Mouse (Mus musculus): ENCODE results near the gene Bri3. TPM values are rescaled to one million over a fixed set of nuclear protein-coding genes. Genes with fewer than 3 reads are reported as not detected.

Bri3 gene
- polyA plus RNA-seq, 1 experiment from 2014 or later, result 123 TPM

DNA sequence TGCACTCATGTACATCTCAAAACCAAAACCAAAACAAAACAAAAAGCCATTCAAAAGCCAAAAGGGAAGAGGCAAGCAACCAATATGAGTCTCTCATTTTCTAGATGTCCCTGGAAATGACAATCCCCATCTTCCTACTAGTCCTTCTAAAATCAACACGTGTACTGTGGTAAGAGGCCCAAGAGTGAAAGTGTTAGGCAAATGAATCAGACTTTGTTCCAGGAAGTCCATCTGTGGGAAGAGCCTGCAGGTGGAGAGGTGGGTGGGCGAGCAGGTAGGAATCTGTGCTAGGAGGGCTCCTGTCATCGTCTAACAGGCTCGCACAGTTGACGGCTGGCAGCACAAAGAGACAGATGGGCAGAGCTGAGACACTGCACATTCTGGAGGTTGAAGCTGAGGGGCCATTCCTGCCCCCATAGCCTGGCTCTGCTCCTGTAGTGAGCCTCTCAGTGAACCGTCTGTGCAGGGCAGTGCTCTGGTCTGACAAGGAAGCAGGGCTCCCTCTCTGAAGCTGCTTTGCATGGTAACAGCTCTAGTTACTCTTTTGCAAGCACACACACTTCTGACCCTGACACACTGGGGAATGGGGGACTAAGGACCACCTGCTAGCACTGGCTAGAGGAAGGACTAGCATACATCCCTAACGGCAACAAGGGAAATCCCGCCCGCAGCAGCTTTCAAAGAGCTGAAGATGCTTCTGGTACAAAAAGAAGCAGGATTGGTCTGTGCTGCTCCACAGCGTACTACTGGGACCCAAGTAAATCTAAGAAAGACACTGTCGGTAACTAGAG lies 38.4 kb downstream of the Bri3 start:
- Histone ChIP-seq H3K27me3 (no peaks in the 10 kb centered on the region), H3K4me2 (no peak overlapping the region), H3K4me3 (no peak overlapping the region), H3K27ac (no peak overlapping the region), H3K9me3 (no peaks in the 10 kb centered on the region), H3K4me1 (no peaks in the 10 kb centered on the region), H3K36me3 (0 out of 2 replicates have a peak, but pooled peaks cover 8% of the 10 kb centered on the region), H3K9ac (no peak overlapping the region)
- 68% methylated on average over 11 of the region's 11 CpGs for WGBS
- ATAC-seq (ENCODE audit: borderline replicate concordance, extremely low read depth, low FRiP score, low TSS enrichment), result no peak

DNA sequence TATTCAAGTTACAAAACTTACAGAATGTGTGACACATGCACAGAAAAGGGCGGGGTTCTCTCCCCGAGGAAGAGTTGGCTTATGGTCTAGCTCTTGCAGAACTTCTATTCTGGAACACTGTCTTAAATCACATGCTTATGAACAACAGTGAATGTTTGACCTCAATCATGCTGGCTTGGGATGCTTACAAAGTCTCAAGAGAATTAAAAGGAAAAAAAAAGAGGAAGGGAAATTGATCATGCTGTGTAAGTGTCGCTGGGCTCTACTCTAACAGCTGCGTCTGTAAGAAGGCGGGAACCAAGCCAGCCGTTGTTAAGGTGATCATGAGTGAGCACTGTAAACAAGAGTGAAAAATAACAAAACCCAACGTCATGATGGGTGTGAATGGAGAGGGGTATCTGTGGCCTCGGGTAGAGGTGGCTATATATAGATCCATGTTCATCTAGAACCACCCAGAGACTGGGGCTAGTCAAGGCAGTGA lies 39.4 kb downstream of the Bri3 start:
- no peak for ATAC-seq (ENCODE audit: borderline replicate concordance, extremely low read depth, low FRiP score, low TSS enrichment)
- H3K27ac ChIP-seq, result no peak overlapping the region
- no peaks in the 10 kb centered on the region for H3K4me1 ChIP-seq
- H3K27me3 ChIP-seq, result no peaks in the 10 kb centered on the region
- no peaks in the 10 kb centered on the region for H3K9me3 ChIP-seq
- no peak overlapping the region for H3K9ac ChIP-seq
- WGBS, result 53% methylated on average over 8 of the region's 8 CpGs
- H3K4me3 ChIP-seq, result no peak overlapping the region
- H3K36me3 ChIP-seq, result 0 out of 2 replicates have a peak, but pooled peaks cover 8% of the 10 kb centered on the region
- H3K4me2 ChIP-seq, result no peak overlapping the region

DNA sequence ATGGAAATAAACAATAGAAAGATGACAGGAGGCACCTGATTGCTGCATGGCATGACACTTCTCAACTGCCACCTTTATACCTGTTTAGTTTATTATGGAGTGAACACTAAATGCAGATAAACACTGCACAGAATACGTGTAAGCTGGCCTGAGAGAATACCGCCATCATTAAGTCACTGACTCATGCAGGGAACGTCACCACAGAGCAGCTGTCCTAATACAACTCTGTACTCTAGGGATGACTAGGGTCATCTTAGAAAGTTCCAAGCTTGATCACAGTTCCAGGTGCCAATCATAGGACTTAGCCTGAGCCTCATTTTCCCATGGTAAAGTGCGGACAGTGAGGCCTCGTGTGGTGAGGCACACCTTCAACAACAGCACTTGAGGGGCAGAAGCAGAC lies 40.4 kb downstream of the Bri3 start:
- Histone ChIP-seq H3K9ac (no peak overlapping the region), H3K27me3 (no peaks in the 10 kb centered on the region), H3K4me3 (no peak overlapping the region), H3K4me2 (no peak overlapping the region), H3K9me3 (no peaks in the 10 kb centered on the region), H3K36me3 (0 out of 2 replicates have a peak, but pooled peaks cover 4% of the 10 kb centered on the region), H3K4me1 (no peaks in the 10 kb centered on the region), H3K27ac (no peak overlapping the region)
- no peak for ATAC-seq (ENCODE audit: borderline replicate concordance, extremely low read depth, low FRiP score, low TSS enrichment)
- 72% methylated on average over 5 of the region's 5 CpGs for WGBS

DNA sequence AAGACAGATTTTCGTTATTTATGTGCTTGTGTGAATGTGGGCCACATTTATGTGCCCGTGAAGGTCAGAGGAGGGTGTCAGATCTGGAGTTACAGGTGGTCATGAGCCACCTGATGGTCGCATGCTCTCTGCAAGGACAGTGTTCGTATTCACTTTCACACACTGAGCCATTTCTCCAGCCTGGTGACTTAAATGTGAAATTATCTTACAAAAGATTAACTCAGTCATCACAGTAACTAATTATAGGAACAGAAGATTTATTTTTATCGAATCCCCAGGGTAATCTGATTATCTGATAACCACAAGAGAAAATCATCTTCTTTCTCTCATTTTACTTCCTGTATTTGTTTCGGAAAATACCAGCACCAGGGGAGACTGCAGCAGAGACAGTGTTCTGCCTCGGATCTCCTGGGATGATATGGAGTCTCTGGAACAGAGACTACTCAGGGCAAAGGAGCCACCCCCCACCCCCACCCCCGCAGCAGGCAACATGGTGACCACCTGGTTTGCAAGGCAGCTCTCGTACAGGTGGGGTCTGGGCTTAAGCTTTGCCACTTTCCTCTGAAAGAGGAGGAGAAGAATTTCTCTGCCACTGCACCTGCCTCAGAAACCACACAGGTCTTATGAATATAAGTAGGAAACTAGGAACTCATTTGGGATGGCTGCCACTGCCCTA lies 42.5 kb downstream of the Bri3 start:
- H3K4me1 ChIP-seq, result 0 out of 2 replicates have a peak, but pooled peaks cover 4% of the 10 kb centered on the region
- 68% methylated on average over 9 of the region's 9 CpGs for WGBS
- no peak overlapping the region for H3K9ac ChIP-seq
- H3K36me3 ChIP-seq, result no peaks in the 10 kb centered on the region
- no peaks in the 10 kb centered on the region for H3K9me3 ChIP-seq
- no peak overlapping the region for H3K4me2 ChIP-seq
- H3K27ac ChIP-seq, result no peak overlapping the region
- no peak for ATAC-seq (ENCODE audit: borderline replicate concordance, extremely low read depth, low FRiP score, low TSS enrichment)
- no peak overlapping the region for H3K4me3 ChIP-seq
- no peaks in the 10 kb centered on the region for H3K27me3 ChIP-seq

DNA sequence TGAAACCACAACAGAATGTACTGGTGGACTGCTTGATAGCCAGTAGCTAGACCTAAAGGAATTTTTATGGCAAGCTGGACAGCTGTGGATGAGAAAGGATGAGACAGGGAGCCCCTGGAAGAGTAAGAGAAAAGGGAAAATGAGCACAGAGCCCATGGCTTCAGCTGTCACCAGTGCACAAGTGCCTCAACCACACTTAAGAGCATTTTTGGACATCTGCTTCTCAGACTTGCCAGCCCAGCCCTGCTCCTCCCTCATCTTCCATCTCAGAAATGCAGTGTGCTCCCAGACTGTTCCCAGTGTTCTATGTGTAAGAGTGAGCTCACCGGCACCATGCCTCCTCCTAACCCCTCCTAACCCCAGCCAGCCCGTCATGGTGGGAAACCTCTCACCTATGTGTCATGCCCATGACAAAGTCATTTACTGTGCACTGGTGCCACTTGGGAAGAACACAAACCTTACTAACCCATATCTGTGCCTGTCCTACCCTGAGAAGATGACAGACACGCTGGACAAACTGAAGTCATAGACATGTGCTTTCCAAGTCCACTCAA lies 43.1 kb downstream of the Bri3 start:
- Histone ChIP-seq H3K4me3 (no peak overlapping the region), H3K36me3 (no peaks in the 10 kb centered on the region), H3K4me2 (no peak overlapping the region), H3K9me3 (no peaks in the 10 kb centered on the region), H3K4me1 (0 out of 2 replicates have a peak, but pooled peaks cover 4% of the 10 kb centered on the region), H3K27ac (no peak overlapping the region), H3K9ac (no peak overlapping the region), H3K27me3 (no peaks in the 10 kb centered on the region)
- WGBS, result 73% methylated on average over 3 of the region's 3 CpGs
- no peak for ATAC-seq (ENCODE audit: borderline replicate concordance, extremely low read depth, low FRiP score, low TSS enrichment)

DNA sequence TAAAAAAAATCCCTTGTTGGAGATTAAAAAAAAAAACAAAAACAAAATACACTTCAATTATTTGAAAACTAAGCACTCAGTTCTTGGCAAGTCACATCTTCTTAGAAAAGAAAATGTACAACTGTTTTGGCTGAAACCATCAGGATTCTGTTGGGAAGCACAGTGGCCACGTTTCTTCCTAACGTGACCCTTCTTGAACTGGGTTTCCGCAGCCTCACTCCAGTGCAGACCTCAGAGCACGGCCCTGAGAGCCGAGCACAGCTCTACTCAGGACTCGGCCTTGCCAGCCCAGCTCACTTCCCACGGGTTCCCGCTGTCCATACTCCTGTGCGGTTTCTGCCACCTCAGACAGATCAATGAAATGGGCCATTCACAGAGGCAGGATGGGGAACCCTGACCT lies 44.2 kb downstream of the Bri3 start:
- Histone ChIP-seq H3K27me3 (no peaks in the 10 kb centered on the region), H3K36me3 (no peaks in the 10 kb centered on the region), H3K9me3 (no peaks in the 10 kb centered on the region), H3K4me1 (0 out of 2 replicates have a peak, but pooled peaks cover 4% of the 10 kb centered on the region), H3K9ac (no peak overlapping the region), H3K4me3 (no peak overlapping the region), H3K27ac (no peak overlapping the region), H3K4me2 (no peak overlapping the region)
- ATAC-seq (ENCODE audit: borderline replicate concordance, extremely low read depth, low FRiP score, low TSS enrichment), result no peak
- WGBS, result 80% methylated on average over 9 of the region's 9 CpGs

DNA sequence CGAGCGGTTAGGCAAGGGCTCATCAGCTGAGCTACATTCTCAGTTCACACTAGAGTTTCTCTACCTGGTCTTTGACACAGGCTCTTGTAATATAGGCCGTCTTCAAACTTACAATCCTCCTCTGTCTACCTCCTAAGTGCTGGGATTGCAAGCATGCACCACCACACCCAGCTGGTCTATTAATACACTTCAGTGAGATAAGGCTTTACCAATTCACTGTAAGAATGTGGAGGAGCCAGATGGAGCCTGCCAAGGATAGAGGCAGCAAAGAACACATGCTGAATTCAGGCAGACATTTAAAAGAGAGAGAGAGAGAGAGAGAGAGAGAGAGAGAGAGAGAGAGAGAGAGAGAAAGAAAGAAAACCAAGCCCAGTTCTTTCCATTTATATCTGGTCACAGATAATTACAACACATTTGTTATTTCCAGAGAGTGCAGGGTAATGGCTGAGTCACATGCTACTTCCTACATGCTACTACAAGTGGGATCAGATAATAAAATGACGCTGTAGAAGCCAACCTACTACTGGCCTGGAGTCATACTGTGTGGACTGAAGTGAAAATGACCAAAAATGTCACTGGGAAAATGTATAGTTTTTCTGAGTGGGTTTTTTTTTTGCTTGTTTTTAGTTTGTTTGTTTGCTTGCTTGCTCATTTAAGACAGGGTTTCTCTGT lies 45.7 kb downstream of the Bri3 start:
- Histone ChIP-seq H3K4me2 (no peak overlapping the region), H3K27me3 (no peaks in the 10 kb centered on the region), H3K27ac (peak overlapping the region; percentile 8; the same call in 1 of the 2 replicates), H3K9ac (no peak overlapping the region), H3K4me1 (0 out of 2 replicates have a peak, but pooled peaks cover 4% of the 10 kb centered on the region), H3K36me3 (no peaks in the 10 kb centered on the region), H3K9me3 (no peaks in the 10 kb centered on the region), H3K4me3 (no peak overlapping the region)
- 59% methylated on average over 4 of the region's 4 CpGs for WGBS
- ATAC-seq (ENCODE audit: borderline replicate concordance, extremely low read depth, low FRiP score, low TSS enrichment), result peak; percentile 62; the same call in 1 of the 2 replicates

DNA sequence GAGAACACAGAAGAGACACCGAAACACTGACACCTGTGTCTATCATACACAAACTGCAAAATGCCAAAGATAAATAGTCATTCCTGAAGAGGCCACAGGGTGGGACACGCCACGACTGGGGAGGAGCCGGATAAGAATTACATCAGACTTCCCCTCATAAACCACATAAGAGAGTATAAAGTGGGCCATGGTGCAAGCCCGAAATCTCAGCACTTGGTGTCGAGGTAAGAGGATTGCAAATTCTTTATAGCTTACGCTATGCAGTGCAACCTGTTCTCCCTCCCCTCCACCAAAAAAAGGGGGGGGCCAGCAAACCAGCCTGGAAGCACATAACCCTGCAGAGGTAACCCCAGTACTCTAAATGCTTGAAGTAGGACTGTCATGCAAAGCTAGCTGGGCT lies 50.7 kb downstream of the Bri3 start:
- peaks cover 5% of the 10 kb centered on the region; the same call in 1 of the 2 replicates for H3K4me1 ChIP-seq
- H3K9me3 ChIP-seq, result no peaks in the 10 kb centered on the region
- no peak overlapping the region for H3K4me3 ChIP-seq
- no peak overlapping the region for H3K4me2 ChIP-seq
- H3K27me3 ChIP-seq, result no peaks in the 10 kb centered on the region
- ATAC-seq (ENCODE audit: borderline replicate concordance, extremely low read depth, low FRiP score, low TSS enrichment), result peak; percentile 83
- 0 out of 2 replicates have a peak overlapping the region, but pooled peaks have one; percentile 37 for H3K27ac ChIP-seq
- 54% methylated on average over 7 of the region's 7 CpGs for WGBS
- no peaks in the 10 kb centered on the region for H3K36me3 ChIP-seq
- H3K9ac ChIP-seq, result no peak overlapping the region

DNA sequence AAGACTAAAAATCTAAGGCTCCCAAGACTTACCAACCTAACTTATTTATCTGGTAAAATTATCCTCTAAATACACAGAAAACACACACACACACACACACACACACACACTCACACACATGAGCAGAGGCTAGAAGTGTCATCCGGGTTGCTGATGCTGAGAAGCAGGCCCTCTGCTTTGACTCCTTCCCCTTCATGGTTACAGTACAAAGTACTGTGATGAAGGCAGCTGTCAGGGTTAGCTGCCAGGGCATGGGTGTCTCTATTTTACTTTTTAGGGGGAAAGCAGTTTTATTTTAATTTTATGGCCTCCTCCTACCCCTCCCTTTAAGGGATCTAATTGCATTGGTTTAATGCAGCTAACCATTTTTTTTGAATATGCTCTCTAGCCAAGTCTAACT lies 51.1 kb downstream of the Bri3 start:
- Histone ChIP-seq H3K9me3 (no peaks in the 10 kb centered on the region), H3K4me2 (no peak overlapping the region), H3K9ac (no peak overlapping the region), H3K27me3 (no peaks in the 10 kb centered on the region), H3K36me3 (no peaks in the 10 kb centered on the region), H3K27ac (peak overlapping the region; percentile 37; the same call in 1 of the 2 replicates), H3K4me3 (no peak overlapping the region), H3K4me1 (peaks cover 4% of the 10 kb centered on the region; the same call in 1 of the 2 replicates)
- 52% methylated on average over 1 of the region's 1 CpGs for WGBS
- ATAC-seq (ENCODE audit: borderline replicate concordance, extremely low read depth, low FRiP score, low TSS enrichment), result no peak

DNA sequence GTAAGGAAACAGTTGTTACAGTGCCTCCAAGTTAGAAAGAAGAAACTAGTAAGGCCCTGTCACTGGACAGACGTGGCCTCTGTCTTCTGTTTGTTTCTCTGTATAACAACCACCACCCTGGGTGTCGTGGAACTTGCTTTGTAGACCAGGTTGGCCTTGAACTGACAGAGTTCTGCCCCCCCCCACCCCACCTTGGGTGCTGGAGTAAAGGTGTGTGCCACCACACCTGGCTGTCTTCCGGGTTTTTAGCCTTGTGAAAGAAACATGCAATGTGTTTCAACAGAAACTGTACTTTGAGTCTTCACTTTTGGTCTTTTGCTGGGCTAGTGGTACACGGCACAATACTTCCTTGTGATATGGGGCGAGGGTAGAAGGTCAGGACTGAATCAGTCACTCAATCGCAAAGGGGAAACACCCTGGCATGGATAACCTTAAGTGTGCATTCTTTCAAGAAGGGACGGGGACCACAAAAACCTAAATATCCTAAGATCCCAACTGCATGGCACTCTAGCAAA lies 51.9 kb downstream of the Bri3 start:
- Histone ChIP-seq H3K9ac (no peak overlapping the region), H3K9me3 (no peaks in the 10 kb centered on the region), H3K4me3 (no peak overlapping the region), H3K27me3 (no peaks in the 10 kb centered on the region), H3K36me3 (no peaks in the 10 kb centered on the region), H3K4me2 (no peak overlapping the region), H3K27ac (no peak overlapping the region), H3K4me1 (peaks cover 4% of the 10 kb centered on the region; the same call in 1 of the 2 replicates)
- WGBS, result 73% methylated on average over 7 of the region's 7 CpGs
- no peak for ATAC-seq (ENCODE audit: borderline replicate concordance, extremely low read depth, low FRiP score, low TSS enrichment)

DNA sequence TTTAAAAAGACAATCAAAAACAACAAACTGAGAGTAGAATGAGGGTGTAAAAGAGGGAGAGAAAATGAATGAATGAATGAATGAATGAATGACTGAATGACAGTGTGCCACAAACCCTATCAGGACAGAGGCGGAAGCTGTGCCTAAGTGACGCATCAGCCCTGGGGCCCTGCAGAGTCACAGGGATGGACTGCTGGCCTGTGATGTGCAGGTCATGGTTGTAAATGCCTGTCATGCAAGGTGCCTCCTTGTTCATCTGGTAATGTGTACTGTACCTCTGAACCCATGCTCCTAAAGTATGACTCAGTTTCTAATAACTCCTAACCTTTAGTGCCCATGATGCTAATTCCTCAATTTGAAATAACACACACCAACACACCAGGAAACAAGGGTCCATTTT lies 58.8 kb downstream of the Bri3 start:
- Histone ChIP-seq H3K27ac (no peak overlapping the region), H3K9ac (no peak overlapping the region), H3K4me3 (no peak overlapping the region), H3K36me3 (no peaks in the 10 kb centered on the region), H3K27me3 (no peaks in the 10 kb centered on the region), H3K9me3 (no peaks in the 10 kb centered on the region), H3K4me2 (no peak overlapping the region), H3K4me1 (no peaks in the 10 kb centered on the region)
- no peak for ATAC-seq (ENCODE audit: borderline replicate concordance, extremely low read depth, low FRiP score, low TSS enrichment)
- WGBS, result 91% methylated on average over 2 of the region's 2 CpGs

Data from lung, embryonic 15.5 days (tissue).